ENCODE assay signal across 9 mouse cellular contexts in genomic region chr2:64965227-64965864, GRCm38 (mm10). TPM values are rescaled to one million over a fixed set of nuclear protein-coding genes. Genes with fewer than 3 reads are reported as not detected.
DNase-seq lines count a peak whose midpoint lies in the region; ATAC-seq and TF ChIP-seq lines count a peak whose summit lies in the region.
"Had no signal": no experiment of that assay in that cellular context is flagged by ENCODE, and none has a peak within 500 bp of the region (broad histone marks: within the 10 kb centered on the region; RNA-seq: fewer than 3 reads in every experiment).

No protein-coding gene starts in this region.

- no peak for DNase-seq in forebrain, embryonic 11.5 days (ENCODE audit: low spot score)
- no peak for DNase-seq in forebrain, embryonic 10.5 days (ENCODE audit: extremely low spot score, low spot score)
- peak; percentile 9 for DNase-seq in urinary bladder, postnatal 14 days (ENCODE audit: low spot score)
- DNase-seq in urinary bladder, postnatal 4 days (ENCODE audit: low spot score in 2 of 2) = no peak
- peak; percentile 54 for DNase-seq in heart, postnatal 4 days
- peak; percentile 50 to 64 for DNase-seq in layer of hippocampus, adult 2 months (ENCODE audit: low spot score in 2 of 2)
- DNase-seq in c-Kit-positive CD71-positive TER-119-positive erythroid progenitor cells, embryonic 14.5 days (ENCODE audit: low spot score) = no peak

- H3K9ac ChIP-seq in forebrain, embryonic 11.5 days (ENCODE audit: low read length) = no peak overlapping the region
- no peak overlapping the region for H3K9ac ChIP-seq in midbrain, embryonic 15.5 days

- H3K4me2 ChIP-seq in forebrain, embryonic 11.5 days (ENCODE audit: low read depth, low read length, severe bottlenecking) = no peak overlapping the region
- H3K4me2 ChIP-seq in midbrain, embryonic 15.5 days = peak overlapping the region; percentile 22; the same call in 1 of the 2 replicates

- no peaks in the 10 kb centered on the region for H3K27me3 ChIP-seq in forebrain, embryonic 11.5 days (ENCODE audit: control insufficient read depth, insufficient read depth, low read length)
- no peaks in the 10 kb centered on the region for H3K27me3 ChIP-seq in forebrain, embryonic 10.5 days (ENCODE audit: poor library complexity, severe bottlenecking)
- no peaks in the 10 kb centered on the region for H3K27me3 ChIP-seq in midbrain, embryonic 15.5 days (replicated peaks)

- peak; percentile 67 for ATAC-seq in forebrain, embryonic 11.5 days (replicated peaks; ENCODE audit: low FRiP score)
- ATAC-seq in midbrain, embryonic 15.5 days (replicated peaks) = peak; percentile 86

- H3K4me1 ChIP-seq in forebrain, embryonic 11.5 days (replicated peaks; ENCODE audit: control insufficient read depth, insufficient read depth, low read length) = peaks cover 2% of the 10 kb centered on the region; the same call in 1 of the 2 replicates
- peaks cover 20% of the 10 kb centered on the region for H3K4me1 ChIP-seq in forebrain, embryonic 10.5 days
- peaks cover 5% of the 10 kb centered on the region for H3K4me1 ChIP-seq in midbrain, embryonic 15.5 days

- 26% methylated on average over 5 of the region's 5 CpGs for WGBS in forebrain, embryonic 11.5 days
- WGBS in forebrain, embryonic 10.5 days = 37% methylated on average over 5 of the region's 5 CpGs
- WGBS in midbrain, embryonic 15.5 days = 23% methylated on average over 5 of the region's 5 CpGs

- H3K36me3 ChIP-seq in forebrain, embryonic 11.5 days (ENCODE audit: control insufficient read depth, insufficient read depth, low read length) = no peaks in the 10 kb centered on the region
- no peaks in the 10 kb centered on the region for H3K36me3 ChIP-seq in forebrain, embryonic 10.5 days (replicated peaks)
- no peaks in the 10 kb centered on the region for H3K36me3 ChIP-seq in midbrain, embryonic 15.5 days (replicated peaks)
- H3K36me3 ChIP-seq: G1E had no signal

- H3K27ac ChIP-seq in forebrain, embryonic 11.5 days (ENCODE audit: low read depth, low read length) = no peak overlapping the region
- H3K27ac ChIP-seq in forebrain, embryonic 10.5 days = no peak overlapping the region
- peak overlapping the region; percentile 54; the same call in 1 of the 2 replicates for H3K27ac ChIP-seq in layer of hippocampus, adult 2 months
- no peak overlapping the region for H3K27ac ChIP-seq in midbrain, embryonic 15.5 days

- H3K4me3 ChIP-seq in forebrain, embryonic 11.5 days (ENCODE audit: low read depth, low read length) = no peak overlapping the region
- H3K4me3 ChIP-seq in forebrain, embryonic 10.5 days = no peak overlapping the region
- H3K4me3 ChIP-seq in layer of hippocampus, adult 2 months = no peak overlapping the region
- H3K4me3 ChIP-seq in midbrain, embryonic 15.5 days = no peak overlapping the region

- H3K9me3 ChIP-seq in forebrain, embryonic 11.5 days (ENCODE audit: control insufficient read depth, low read length) = no peaks in the 10 kb centered on the region
- no peaks in the 10 kb centered on the region for H3K9me3 ChIP-seq in forebrain, embryonic 10.5 days
- no peaks in the 10 kb centered on the region for H3K9me3 ChIP-seq in midbrain, embryonic 15.5 days

- peak; percentile 90 for TF ChIP-seq CTCF in layer of hippocampus, adult 2 months (conservative IDR thresholded peaks at IDR 0.05)

RNA-seq across cellular contexts. Expression of gene Grb14, which starts 59.4 kb away (rescaled TPM):
- 4.0 and 4.3 TPM in 2 replicates for polyA plus RNA-seq in forebrain, embryonic 11.5 days (2014; fragmentation: Nextera tagmentation; extraction: Ambion mirVana)
- polyA plus RNA-seq in forebrain, embryonic 10.5 days (2016; fragmentation: Nextera tagmentation; extraction: Ambion mirVana) = 3.0 and 3.5 TPM in 2 replicates
- 100 to 1,000 TPM; 108 to 111 TPM for total RNA-seq in heart, postnatal 4 days (2021)
- 10 to 100 TPM; 41.5 to 44.1 TPM for total RNA-seq in layer of hippocampus, adult 2 months (2021)
- polyA plus RNA-seq in midbrain, embryonic 15.5 days (2015; fragmentation: Nextera tagmentation; extraction: Ambion mirVana) = 30.0 and 31.1 TPM in 2 replicates
- polyA plus RNA-seq: G1E had no signal

Comparison
In these comparisons a context has a peak if more than half of its experiments do, and no peak if none do; other contexts are left out.
1. DNase-seq: peak in urinary bladder, postnatal 14 days (single experiment), heart, postnatal 4 days (single experiment) and layer of hippocampus, adult 2 months (2 of 2); none in forebrain, embryonic 11.5 days (single experiment), forebrain, embryonic 10.5 days (single experiment), urinary bladder, postnatal 4 days (0 of 2) and c-Kit-positive CD71-positive TER-119-positive erythroid progenitor cells, embryonic 14.5 days (single experiment).